Mouse (Mus musculus) liver, embryonic 14.5 days (tissue): ENCODE data around the gene Sgsh.

Experiments
- CTCF ChIP-seq: IDR thresholded peaks from 2 replicates; pipeline ENCODE4 v1.5.1; 2016; ENCODE audit warnings: antibody characterized with exemption, low read depth, control low read depth
- EP300 ChIP-seq: IDR thresholded peaks from 2 replicates; pipeline ENCODE4 v1.6.1; 2016; ENCODE audit warnings: antibody characterized with exemption, low read depth

GRCm38 (mm10) chr11:119325068-119325467 lies 30.3 kb downstream of the Sgsh start:
- TF ChIP-seq CTCF (peak; percentile 69), EP300 (no peak)
